9 mouse cellular contexts compared by ENCODE assay signal in the genomic region with DNA sequence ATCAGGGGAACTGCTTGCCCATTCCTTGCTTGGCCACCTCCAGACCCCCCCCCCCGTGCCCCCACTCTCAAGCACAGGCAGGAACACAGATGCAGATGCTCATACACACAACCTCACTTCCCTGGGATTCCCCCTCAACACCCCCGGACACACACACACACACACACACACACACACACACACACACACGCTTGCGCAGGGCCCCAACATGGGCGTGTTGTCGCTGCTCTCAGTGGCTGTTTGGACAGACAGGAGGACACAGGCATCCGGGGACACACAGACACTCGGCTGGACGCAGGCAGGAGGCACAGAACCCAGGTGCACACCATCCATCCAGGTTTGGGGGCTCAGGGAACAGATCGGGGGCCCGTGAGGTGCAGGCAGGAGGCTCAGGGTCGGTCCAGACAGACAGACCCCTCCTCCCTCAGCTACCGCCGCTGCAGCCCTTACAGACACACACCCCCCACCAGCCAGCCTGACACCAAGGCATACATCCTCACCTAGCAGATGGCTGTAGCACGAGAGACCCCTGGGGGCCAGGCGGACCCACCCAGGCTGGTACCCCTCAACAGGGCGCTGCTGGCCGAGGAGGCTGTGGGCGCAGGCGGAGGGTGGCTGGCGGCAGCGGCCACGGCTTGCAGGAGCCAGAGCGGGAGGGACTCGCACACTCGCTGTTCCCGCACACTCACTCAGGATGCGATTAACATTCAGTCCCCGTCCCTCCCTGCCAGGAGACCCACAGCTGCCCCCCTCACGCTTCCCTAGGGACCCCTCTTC. TPM values are rescaled to one million over a fixed set of nuclear protein-coding genes. Genes with fewer than 3 reads are reported as not detected.
DNase-seq lines count a peak whose midpoint lies in the region; ATAC-seq lines count a peak whose summit lies in the region.
"Had no signal": no experiment of that assay in that cellular context is flagged by ENCODE, and none has a peak within 500 bp of the region (broad histone marks: within the 10 kb centered on the region; RNA-seq: fewer than 3 reads in every experiment).

No protein-coding gene starts in this region.

- H3K36me3 ChIP-seq in heart, embryonic 11.5 days (ENCODE audit: control insufficient read depth, insufficient read depth, low read length) = peaks cover 5% of the 10 kb centered on the region
- H3K36me3 ChIP-seq in embryonic facial prominence, embryonic 14.5 days (ENCODE audit: control insufficient read depth, insufficient read depth, low read length) = peaks cover 15% of the 10 kb centered on the region; the same call in 1 of the 2 replicates
- H3K36me3 ChIP-seq in limb, embryonic 10.5 days = peaks cover 16% of the 10 kb centered on the region

- H3K27ac ChIP-seq in heart, embryonic 11.5 days (ENCODE audit: low read depth, low read length) = no peak overlapping the region
- H3K27ac ChIP-seq in embryonic facial prominence, embryonic 14.5 days (replicated peaks; ENCODE audit: low read depth, low read length) = no peak overlapping the region
- H3K27ac ChIP-seq in limb, embryonic 10.5 days = peak overlapping the region; percentile 53; the same call in 1 of the 2 replicates

- peaks cover 33% of the 10 kb centered on the region for H3K4me1 ChIP-seq in heart, embryonic 11.5 days (ENCODE audit: control insufficient read depth, insufficient read depth, low read length)
- H3K4me1 ChIP-seq in embryonic facial prominence, embryonic 14.5 days (ENCODE audit: control insufficient read depth, insufficient read depth, low read length) = peaks cover 44% of the 10 kb centered on the region
- peaks cover 68% of the 10 kb centered on the region for H3K4me1 ChIP-seq in limb, embryonic 10.5 days

- no peak for DNase-seq in heart, adult 18-20 months
- DNase-seq in CD4-positive helper T cell, adult 2 months (ENCODE audit: low read depth, low spot score) = peak; percentile 38
- no peak for DNase-seq in embryonic facial prominence, embryonic 14.5 days (ENCODE audit: low spot score)
- peak; percentile 55 for DNase-seq in limb, embryonic 10.5 days (ENCODE audit: low spot score)
- peak; percentile 30 for DNase-seq in retina, embryonic 14.5 days (ENCODE audit: low spot score)
- no peak for DNase-seq in adrenal gland, postnatal 25 days
- no peak for DNase-seq in layer of hippocampus, postnatal 14 days (ENCODE audit: low spot score in 2 of 2)

- peak overlapping the region; percentile 34 for H3K4me3 ChIP-seq in heart, embryonic 11.5 days (ENCODE audit: low read depth, low read length)
- H3K4me3 ChIP-seq in embryonic facial prominence, embryonic 14.5 days (ENCODE audit: low read depth, low read length) = peak overlapping the region; percentile 36
- peak overlapping the region; percentile 45 for H3K4me3 ChIP-seq in limb, embryonic 10.5 days

- peak overlapping the region; percentile 54 for H3K4me2 ChIP-seq in heart, embryonic 11.5 days
- H3K4me2 ChIP-seq in embryonic facial prominence, embryonic 14.5 days (ENCODE audit: low read depth, low read length) = peak overlapping the region; percentile 61

- ATAC-seq in heart, embryonic 11.5 days (replicated peaks; ENCODE audit: insufficient number of reproducible peaks, low FRiP score, low TSS enrichment) = no peak
- no peak for ATAC-seq in embryonic facial prominence, embryonic 14.5 days (ENCODE audit: low read depth)
- ATAC-seq: Patski had no signal

- H3K27me3 ChIP-seq in heart, embryonic 11.5 days (ENCODE audit: control insufficient read depth, insufficient read depth, low read length) = peaks cover 57% of the 10 kb centered on the region
- H3K27me3 ChIP-seq in embryonic facial prominence, embryonic 14.5 days (replicated peaks; ENCODE audit: control insufficient read depth, insufficient read depth, low read length) = peaks cover 40% of the 10 kb centered on the region
- peaks cover 66% of the 10 kb centered on the region for H3K27me3 ChIP-seq in limb, embryonic 10.5 days (ENCODE audit: low read depth, poor library complexity, severe bottlenecking)

- WGBS in heart, embryonic 11.5 days (ENCODE audit: insufficient replicate concordance) = 1% methylated on average over 30 of the region's 30 CpGs
- under 1% methylated on average over 18 of the region's 30 CpGs for WGBS in embryonic facial prominence, embryonic 14.5 days
- whole genome bisulfite sequencing in limb, embryonic 10.5 days = 1% methylated on average over 30 of the region's 30 CpGs

- H3K9ac ChIP-seq in heart, embryonic 11.5 days (ENCODE audit: low read depth, low read length) = peak overlapping the region; percentile 49; the same call in 1 of the 2 replicates
- peak overlapping the region; percentile 61 for H3K9ac ChIP-seq in embryonic facial prominence, embryonic 14.5 days (ENCODE audit: low read depth, low read length)

- H3K9me3 ChIP-seq in heart, embryonic 11.5 days (replicated peaks; ENCODE audit: control insufficient read depth, low read length) = no peaks in the 10 kb centered on the region
- H3K9me3 ChIP-seq in embryonic facial prominence, embryonic 14.5 days (ENCODE audit: control insufficient read depth, low read length) = no peaks in the 10 kb centered on the region
- H3K9me3 ChIP-seq in limb, embryonic 10.5 days (replicated peaks) = no peaks in the 10 kb centered on the region

RNA-seq across cellular contexts. Expression of gene Kdelr1, which starts 2.1 kb away (rescaled TPM):
- polyA plus RNA-seq in heart, embryonic 11.5 days (2014; fragmentation: Nextera tagmentation; extraction: Ambion mirVana) = 76.0 and 115 TPM in 2 replicates
- 100 to 1,000 TPM; 105 to 125 TPM for total RNA-seq in heart, adult 18-20 months (2021)
- polyA plus RNA-seq in embryonic facial prominence, embryonic 14.5 days (2014; fragmentation: Nextera tagmentation; extraction: Ambion mirVana) = 147 and 155 TPM in 2 replicates
- polyA plus RNA-seq in limb, embryonic 10.5 days (2016; fragmentation: Nextera tagmentation; extraction: Ambion mirVana) = 36.8 and 41.2 TPM in 2 replicates
- total RNA-seq in adrenal gland, postnatal 25 days (2021) = 140 and 141 TPM in 2 replicates
- total RNA-seq in layer of hippocampus, postnatal 14 days (2021) = 10 to 100 TPM; 87.5 to 91.6 TPM

RNA-seq across cellular contexts. Expression of gene Grin2d, which starts 7.7 kb away (rescaled TPM):
- polyA plus RNA-seq in heart, embryonic 11.5 days (2014; fragmentation: Nextera tagmentation; extraction: Ambion mirVana) = 0.11 TPM in 2 replicates
- total RNA-seq in heart, adult 18-20 months (2021) = 1 to 10 TPM; 1.4 to 1.5 TPM
- 0.63 and 1.0 TPM in 2 replicates for polyA plus RNA-seq in embryonic facial prominence, embryonic 14.5 days (2014; fragmentation: Nextera tagmentation; extraction: Ambion mirVana)
- 0.09 and 0.10 TPM in 2 replicates for polyA plus RNA-seq in limb, embryonic 10.5 days (2016; fragmentation: Nextera tagmentation; extraction: Ambion mirVana)
- 0.43 and 1.2 TPM in 2 replicates for total RNA-seq in adrenal gland, postnatal 25 days (2021)
- 10 to 100 TPM; 19.7 to 20.4 TPM for total RNA-seq in layer of hippocampus, postnatal 14 days (2021)

RNA-seq across cellular contexts. Expression of gene Syngr4, which starts 26.0 kb away (rescaled TPM):
- 0.54 and 1.3 TPM in 2 replicates for polyA plus RNA-seq in heart, embryonic 11.5 days (2014; fragmentation: Nextera tagmentation; extraction: Ambion mirVana)
- total RNA-seq in heart, adult 18-20 months (2021) = not detected
- 0.68 and 0.87 TPM in 2 replicates for polyA plus RNA-seq in embryonic facial prominence, embryonic 14.5 days (2014; fragmentation: Nextera tagmentation; extraction: Ambion mirVana)
- polyA plus RNA-seq in limb, embryonic 10.5 days (2016; fragmentation: Nextera tagmentation; extraction: Ambion mirVana) = 1.4 and 1.5 TPM in 2 replicates
- total RNA-seq in adrenal gland, postnatal 25 days (2021) = 0.70 TPM in 1 of 2 replicates, not detected in the other
- not detected for total RNA-seq in layer of hippocampus, postnatal 14 days (2021)

RNA-seq across cellular contexts. Expression of gene Tmem143, which starts 26.3 kb away (rescaled TPM):
- 5.5 and 5.8 TPM in 2 replicates for polyA plus RNA-seq in heart, embryonic 11.5 days (2014; fragmentation: Nextera tagmentation; extraction: Ambion mirVana)
- 100 to 1,000 TPM; 124 to 125 TPM for total RNA-seq in heart, adult 18-20 months (2021)
- 3.9 and 5.8 TPM in 2 replicates for polyA plus RNA-seq in embryonic facial prominence, embryonic 14.5 days (2014; fragmentation: Nextera tagmentation; extraction: Ambion mirVana)
- polyA plus RNA-seq in limb, embryonic 10.5 days (2016; fragmentation: Nextera tagmentation; extraction: Ambion mirVana) = 4.8 and 5.7 TPM in 2 replicates
- total RNA-seq in adrenal gland, postnatal 25 days (2021) = 53.0 and 61.3 TPM in 2 replicates
- 10 to 100 TPM; 20.8 to 25.6 TPM for total RNA-seq in layer of hippocampus, postnatal 14 days (2021)

RNA-seq across cellular contexts. Expression of gene Grwd1, which starts 39.7 kb away (rescaled TPM):
- 48.7 and 49.8 TPM in 2 replicates for polyA plus RNA-seq in heart, embryonic 11.5 days (2014; fragmentation: Nextera tagmentation; extraction: Ambion mirVana)
- 10 to 100 TPM; 15.0 to 15.2 TPM for total RNA-seq in heart, adult 18-20 months (2021)
- 53.9 and 60.5 TPM in 2 replicates for polyA plus RNA-seq in embryonic facial prominence, embryonic 14.5 days (2014; fragmentation: Nextera tagmentation; extraction: Ambion mirVana)
- 116 and 156 TPM in 2 replicates for polyA plus RNA-seq in limb, embryonic 10.5 days (2016; fragmentation: Nextera tagmentation; extraction: Ambion mirVana)
- total RNA-seq in adrenal gland, postnatal 25 days (2021) = 22.3 and 26.6 TPM in 2 replicates
- total RNA-seq in layer of hippocampus, postnatal 14 days (2021) = 10 to 100 TPM; 21.2 to 21.9 TPM

Comparison
In these comparisons a context has a peak if more than half of its experiments do, and no peak if none do; other contexts are left out.
1. DNase-seq: peak in CD4-positive helper T cell, adult 2 months (single experiment), limb, embryonic 10.5 days (single experiment) and retina, embryonic 14.5 days (single experiment); none in heart, adult 18-20 months (0 of 2), embryonic facial prominence, embryonic 14.5 days (single experiment), adrenal gland, postnatal 25 days (single experiment) and layer of hippocampus, postnatal 14 days (0 of 2).
2. Peak in every context shown above with its lines, with median percentiles within 50 percentile points of each other: H3K4me3 ChIP-seq.